Mouse (Mus musculus): ENCODE measurements around the gene Slc52a3. TPM values are rescaled to one million over a fixed set of nuclear protein-coding genes. Genes with fewer than 3 reads are reported as not detected.

Slc52a3 gene
- polyA plus RNA-seq, 1 experiment from 2014 or later = 1.3 TPM

DNA sequence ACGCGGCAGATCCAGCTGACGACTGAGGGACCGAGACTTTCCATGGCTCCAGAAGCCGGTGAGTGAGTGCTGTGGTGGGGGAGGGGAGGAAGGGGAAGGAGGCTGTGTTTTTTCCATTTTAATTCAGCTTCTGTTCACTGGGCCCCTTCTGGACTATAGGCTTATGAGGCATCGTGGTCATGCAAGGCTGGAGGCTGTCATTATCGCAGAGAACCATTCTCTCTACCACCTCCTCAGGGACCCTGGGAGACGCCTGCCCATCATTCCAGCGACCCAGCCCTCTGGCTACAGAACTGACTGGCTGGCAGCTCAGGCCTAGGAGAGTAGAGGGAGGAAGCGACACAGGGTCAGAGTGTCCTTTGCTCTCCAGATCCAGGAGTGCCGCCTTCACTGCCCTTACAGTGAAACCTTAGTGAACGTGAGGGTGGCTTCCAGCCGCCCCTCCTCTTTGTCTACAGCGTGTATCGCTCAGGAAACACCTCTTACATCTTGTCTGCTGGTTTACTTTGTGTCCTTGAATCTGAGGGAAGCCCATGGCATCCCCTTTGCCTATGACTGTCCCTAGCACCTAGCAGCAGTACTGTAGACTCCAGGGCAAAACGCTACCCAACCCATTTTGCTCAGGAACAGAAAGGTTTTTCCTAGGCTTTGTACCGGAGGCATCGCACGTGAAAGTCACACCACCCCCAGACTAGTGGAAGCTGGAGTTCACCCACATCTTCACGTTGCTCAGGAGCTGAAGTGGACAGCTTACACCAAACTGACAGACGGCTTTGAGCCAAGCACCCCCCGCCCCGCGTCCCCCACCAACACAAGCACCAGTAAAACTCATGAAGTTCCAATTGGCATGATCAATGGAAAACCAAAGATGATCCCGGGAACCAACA, 51.0 kb downstream of the Slc52a3 start:
- peak overlapping the region; percentile 83 for H3K4me2 ChIP-seq (replicated peaks)
- no peaks in the 10 kb centered on the region for H3K9me3 ChIP-seq
- H3K36me3 ChIP-seq = no peaks in the 10 kb centered on the region
- peaks cover 17% of the 10 kb centered on the region for H3K27me3 ChIP-seq (replicated peaks)
- H3K27ac ChIP-seq = peak overlapping the region; percentile 90
- ATAC-seq (ENCODE audit: low FRiP score, low read depth) = peak; percentile 39
- H3K4me1 ChIP-seq = peaks cover 59% of the 10 kb centered on the region
- peak overlapping the region; percentile 4; the same call in 1 of the 2 replicates for H3K4me3 ChIP-seq
- peak overlapping the region; percentile 72 for H3K9ac ChIP-seq
- 2% methylated on average over 25 of the region's 25 CpGs for WGBS

DNA sequence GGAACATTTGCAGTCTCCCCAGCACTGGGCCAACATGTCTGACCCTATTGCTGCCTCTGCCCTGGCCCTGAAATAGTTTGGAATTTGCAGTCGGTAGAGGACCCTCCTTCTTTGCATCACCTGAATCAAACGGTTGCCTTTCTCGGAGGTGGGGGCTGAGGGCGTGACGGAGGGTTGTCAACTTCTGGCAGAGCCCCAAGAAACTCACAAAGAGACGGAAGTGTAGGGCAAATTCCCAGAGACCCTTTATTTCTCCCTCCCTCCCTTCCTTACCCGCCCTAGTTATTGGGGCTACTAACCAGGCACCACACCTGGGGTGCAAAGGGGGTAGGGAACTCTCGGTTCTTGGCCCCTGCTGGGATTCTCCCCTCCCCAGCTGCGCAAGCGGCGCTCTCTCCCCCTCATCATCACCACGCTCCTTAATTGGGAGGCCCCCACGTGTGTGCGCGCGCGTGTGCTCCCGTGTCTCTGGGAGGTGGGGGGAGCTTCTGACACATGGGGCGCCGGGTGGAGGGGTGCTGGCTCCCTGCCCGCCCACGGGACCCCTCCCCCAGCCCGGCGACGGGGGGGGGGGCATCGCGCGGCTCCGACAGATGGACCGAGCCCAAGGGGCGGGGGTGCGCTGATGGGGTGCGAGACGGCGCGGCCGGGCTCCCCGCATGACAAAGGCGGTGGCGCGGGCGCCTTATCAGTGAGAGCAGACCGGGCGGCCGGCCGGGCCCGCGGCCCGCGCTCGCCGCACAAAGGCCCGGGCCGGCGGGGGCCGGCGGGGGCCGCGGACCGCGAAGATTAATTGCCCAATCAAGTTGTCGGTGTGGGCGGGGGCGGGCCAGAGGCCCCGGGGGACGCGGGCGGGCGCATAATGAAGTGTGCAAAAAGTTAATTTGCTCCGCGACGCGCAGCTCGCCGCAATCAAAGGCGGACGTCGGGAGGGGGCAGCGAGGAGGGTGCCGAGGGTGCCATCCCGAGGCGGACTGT, 52.0 kb downstream of the Slc52a3 start:
- H3K4me2 ChIP-seq (replicated peaks) = peak overlapping the region; percentile 83
- peak overlapping the region; percentile 90 for H3K27ac ChIP-seq
- peak overlapping the region; percentile 72 for H3K9ac ChIP-seq
- peaks cover 25% of the 10 kb centered on the region for H3K27me3 ChIP-seq (replicated peaks)
- H3K4me1 ChIP-seq = peaks cover 63% of the 10 kb centered on the region
- no peaks in the 10 kb centered on the region for H3K9me3 ChIP-seq
- peak overlapping the region; percentile 33 for H3K4me3 ChIP-seq
- no peaks in the 10 kb centered on the region for H3K36me3 ChIP-seq
- ATAC-seq (ENCODE audit: low FRiP score, low read depth) = peak; percentile 57
- WGBS = 1% methylated on average over 82 of the region's 82 CpGs

DNA sequence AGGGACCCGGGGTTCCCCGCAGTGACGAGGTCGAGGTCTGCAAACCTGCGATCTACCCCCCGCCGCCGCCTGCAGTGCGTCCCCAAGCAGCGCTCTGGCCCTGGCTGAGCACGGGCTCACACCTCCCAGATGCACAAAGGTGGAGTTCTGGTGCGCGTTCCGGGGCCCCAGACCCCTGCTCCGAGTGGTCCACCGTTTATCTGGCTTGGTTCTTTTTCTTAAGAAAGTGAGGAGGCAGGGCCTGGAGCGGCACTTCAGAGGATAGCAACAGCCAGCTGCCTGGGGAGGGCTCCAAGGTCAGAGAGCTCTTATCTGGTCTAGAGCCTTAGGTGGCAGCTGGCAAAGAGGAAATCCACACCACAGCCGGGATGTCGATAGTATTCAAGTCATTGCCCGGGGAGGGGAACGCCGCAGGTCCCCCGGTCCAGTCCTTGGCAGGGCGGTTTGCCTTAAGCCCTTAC, 52.7 kb downstream of the Slc52a3 start:
- peak overlapping the region; percentile 33 for H3K4me3 ChIP-seq
- ATAC-seq (ENCODE audit: low FRiP score, low read depth) = peak; percentile 26
- under 1% methylated on average over 24 of the region's 24 CpGs for WGBS
- peak overlapping the region; percentile 72 for H3K9ac ChIP-seq
- H3K27ac ChIP-seq = peak overlapping the region; percentile 90
- peak overlapping the region; percentile 83 for H3K4me2 ChIP-seq (replicated peaks)
- H3K36me3 ChIP-seq = no peaks in the 10 kb centered on the region
- H3K4me1 ChIP-seq = peaks cover 63% of the 10 kb centered on the region
- H3K27me3 ChIP-seq (replicated peaks) = peaks cover 32% of the 10 kb centered on the region
- H3K9me3 ChIP-seq = no peaks in the 10 kb centered on the region

DNA sequence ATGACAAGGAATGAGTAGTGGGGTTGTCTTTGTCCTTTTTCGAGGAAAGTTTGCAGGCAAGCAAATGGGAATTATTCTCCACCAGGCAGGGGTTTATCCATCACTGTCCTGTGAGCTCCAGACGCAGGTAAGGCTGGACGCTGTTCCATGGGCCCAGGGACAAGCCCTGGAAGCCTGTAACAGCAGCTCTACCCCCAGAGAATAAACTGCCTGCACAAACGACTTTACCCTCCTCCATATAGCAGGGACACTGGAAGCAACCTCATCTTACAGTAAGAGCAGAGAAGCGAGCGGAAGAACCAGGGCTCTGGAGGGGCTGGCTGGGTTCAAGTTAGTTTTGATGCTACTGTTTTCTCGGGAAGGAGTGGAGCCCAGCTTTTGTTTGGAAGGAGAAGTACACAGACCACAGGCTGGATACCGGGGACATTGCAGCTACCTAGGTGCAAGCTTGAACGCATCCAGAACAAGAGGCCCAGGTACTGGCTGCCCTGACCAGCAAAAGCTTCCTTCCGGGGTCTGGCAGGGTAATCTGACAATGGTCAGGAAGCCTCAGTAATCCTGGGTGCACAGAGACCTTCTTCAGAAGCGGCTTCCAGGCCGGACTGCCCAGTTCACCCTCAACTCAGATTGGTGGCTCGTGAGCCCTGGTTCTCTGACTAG, 53.4 kb downstream of the Slc52a3 start:
- ATAC-seq (ENCODE audit: low FRiP score, low read depth) = 0 out of 2 replicates have a peak, but pooled peaks have one; percentile 0

DNA sequence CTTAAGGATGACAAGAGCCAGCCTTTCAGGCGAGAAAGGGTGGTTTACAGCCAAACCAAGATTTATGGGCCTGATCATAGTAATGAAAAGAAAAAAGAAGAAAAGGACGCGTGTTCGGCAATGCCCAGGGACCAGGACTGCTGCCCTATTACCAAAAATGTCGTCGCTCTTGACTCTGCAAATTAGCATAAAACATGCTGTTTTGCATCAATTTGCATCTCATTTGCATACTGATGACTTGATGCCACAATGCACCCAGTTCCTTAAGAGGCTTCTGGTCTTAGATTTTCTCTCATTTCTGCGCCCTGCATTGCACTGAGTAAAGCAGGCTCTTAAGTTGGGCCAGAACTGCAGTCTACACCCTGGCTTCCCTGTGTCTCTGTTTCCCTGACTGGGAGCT, 54.0 kb downstream of the Slc52a3 start:
- 2% methylated on average over 7 of the region's 7 CpGs for WGBS
- Histone ChIP-seq H3K27me3 (replicated peaks) (peaks cover 27% of the 10 kb centered on the region), H3K36me3 (no peaks in the 10 kb centered on the region), H3K9ac (peak overlapping the region; percentile 72; the same call in 1 of the 2 replicates), H3K4me1 (peaks cover 61% of the 10 kb centered on the region), H3K4me2 (replicated peaks) (peak overlapping the region; percentile 83), H3K27ac (peak overlapping the region; percentile 90), H3K9me3 (no peaks in the 10 kb centered on the region), H3K4me3 (no peak overlapping the region)
- ATAC-seq (ENCODE audit: low FRiP score, low read depth) = peak; percentile 41

More for the DNA sequence above, 53.4 kb downstream of the Slc52a3 start:
- Histone ChIP-seq H3K27me3 (replicated peaks) (peaks cover 26% of the 10 kb centered on the region), H3K27ac (peak overlapping the region; percentile 90), H3K9me3 (no peaks in the 10 kb centered on the region), H3K4me2 (replicated peaks) (peak overlapping the region; percentile 83), H3K4me3 (peak overlapping the region; percentile 33), H3K4me1 (peaks cover 61% of the 10 kb centered on the region), H3K9ac (peak overlapping the region; percentile 72), H3K36me3 (no peaks in the 10 kb centered on the region)
- WGBS = 3% methylated on average over 13 of the region's 13 CpGs

DNA sequence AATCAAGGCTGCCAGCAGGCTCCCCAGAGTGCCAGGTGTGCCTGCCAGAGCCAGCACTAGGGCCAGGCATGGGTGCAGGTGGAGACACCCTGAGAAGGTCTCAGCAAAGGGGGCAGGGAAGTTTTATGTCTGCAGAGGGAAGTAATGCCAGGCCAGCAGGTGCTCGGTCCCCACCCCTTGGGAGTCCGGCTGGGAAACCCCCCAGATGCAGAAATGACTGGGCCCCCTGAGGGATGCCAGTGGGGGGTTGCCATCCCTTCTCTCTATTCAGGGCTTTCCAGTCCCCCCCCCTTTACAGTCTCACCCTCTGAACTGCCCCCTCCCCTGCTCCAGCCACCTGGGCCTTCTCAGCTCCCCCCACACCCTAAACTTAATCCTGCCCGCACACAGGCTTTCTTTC, 55.7 kb downstream of the Slc52a3 start:
- Histone ChIP-seq H3K27ac (peak overlapping the region; percentile 6; the same call in 1 of the 2 replicates), H3K36me3 (no peaks in the 10 kb centered on the region), H3K27me3 (replicated peaks) (peaks cover 33% of the 10 kb centered on the region), H3K4me1 (peaks cover 71% of the 10 kb centered on the region), H3K4me3 (no peak overlapping the region), H3K9me3 (no peaks in the 10 kb centered on the region), H3K4me2 (replicated peaks) (no peak overlapping the region), H3K9ac (no peak overlapping the region)
- no peak for ATAC-seq (ENCODE audit: low FRiP score, low read depth)
- 32% methylated on average over 3 of the region's 3 CpGs for WGBS

DNA sequence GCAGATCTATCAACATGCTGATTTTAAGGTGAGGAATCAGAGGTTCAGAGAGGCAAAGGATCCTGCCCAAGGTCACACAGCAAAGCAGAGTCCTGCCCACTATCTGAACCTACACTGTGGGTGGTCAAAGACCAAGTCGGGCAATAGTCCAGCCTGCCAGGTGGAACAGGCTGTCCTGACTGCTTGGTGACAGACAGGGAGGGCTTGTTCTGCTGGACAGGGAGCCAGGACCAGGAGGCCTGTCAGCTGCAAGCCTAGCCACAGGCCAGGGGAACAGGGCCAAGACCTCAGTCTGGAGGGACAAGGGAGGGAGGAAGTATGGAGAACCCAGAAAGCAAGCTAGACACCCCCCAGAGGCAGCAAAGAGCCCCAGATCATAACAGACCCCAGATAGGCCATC, 59.1 kb downstream of the Slc52a3 start:
- Histone ChIP-seq H3K36me3 (no peaks in the 10 kb centered on the region), H3K27me3 (replicated peaks) (peaks cover 26% of the 10 kb centered on the region), H3K4me3 (no peak overlapping the region), H3K9me3 (no peaks in the 10 kb centered on the region), H3K4me2 (replicated peaks) (no peak overlapping the region), H3K4me1 (peaks cover 44% of the 10 kb centered on the region), H3K27ac (no peak overlapping the region), H3K9ac (no peak overlapping the region)
- WGBS = 57% methylated on average over 1 of the region's 1 CpGs
- ATAC-seq (ENCODE audit: low FRiP score, low read depth) = no peak

DNA sequence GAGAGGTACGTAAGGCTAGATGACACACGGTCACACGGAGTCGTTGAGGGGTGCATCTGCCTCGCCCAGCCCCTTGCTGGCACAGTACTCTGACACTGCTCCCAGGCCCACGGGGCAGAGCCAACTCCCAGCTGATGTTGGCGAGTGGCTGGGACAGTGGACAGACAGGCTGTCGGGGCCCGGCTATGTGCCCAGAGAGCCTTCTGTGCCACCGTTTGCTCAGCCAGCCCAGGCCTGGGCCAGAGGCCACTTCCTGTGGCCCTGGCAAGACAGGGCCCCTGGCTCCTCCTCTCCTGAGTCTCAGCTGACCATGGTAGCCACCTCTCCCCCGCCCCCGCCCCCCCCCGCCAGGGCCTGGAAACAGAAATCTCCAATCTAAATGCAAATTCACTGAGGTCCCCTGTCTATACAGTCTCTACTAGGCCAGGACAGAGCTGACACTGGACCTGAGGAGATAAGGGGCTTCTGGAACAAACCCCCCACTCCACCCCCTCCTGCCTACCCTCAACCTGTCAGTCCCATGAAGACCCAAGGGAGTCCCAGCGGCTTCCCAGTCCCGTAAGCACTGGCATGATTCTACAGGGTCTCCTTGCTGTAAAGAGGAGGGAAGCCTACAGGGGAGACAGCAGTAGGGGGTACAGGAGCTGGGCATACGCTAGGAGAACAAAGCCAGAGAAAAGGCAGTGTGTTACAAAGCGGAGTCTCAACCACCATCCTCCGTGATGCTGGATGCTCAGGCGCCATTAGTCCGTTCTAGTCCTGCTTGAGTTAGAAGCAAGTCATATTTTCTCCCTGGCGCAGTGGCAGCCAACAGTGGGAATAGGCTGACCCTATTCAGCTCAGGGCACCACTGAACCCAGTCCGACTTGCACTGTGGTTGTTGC, 60.3 kb downstream of the Slc52a3 start:
- H3K4me3 ChIP-seq = no peak overlapping the region
- H3K4me2 ChIP-seq (replicated peaks) = peak overlapping the region; percentile 16; the same call in 1 of the 2 replicates
- ATAC-seq (ENCODE audit: low FRiP score, low read depth) = peak; percentile 19; the same call in 1 of the 2 replicates
- H3K9ac ChIP-seq = 0 out of 2 replicates have a peak overlapping the region, but pooled peaks have one; percentile 26
- no peaks in the 10 kb centered on the region for H3K36me3 ChIP-seq
- H3K27me3 ChIP-seq (replicated peaks) = peaks cover 26% of the 10 kb centered on the region
- H3K9me3 ChIP-seq = no peaks in the 10 kb centered on the region
- H3K4me1 ChIP-seq = peaks cover 32% of the 10 kb centered on the region
- 65% methylated on average over 22 of the region's 22 CpGs for WGBS
- H3K27ac ChIP-seq = no peak overlapping the region

DNA sequence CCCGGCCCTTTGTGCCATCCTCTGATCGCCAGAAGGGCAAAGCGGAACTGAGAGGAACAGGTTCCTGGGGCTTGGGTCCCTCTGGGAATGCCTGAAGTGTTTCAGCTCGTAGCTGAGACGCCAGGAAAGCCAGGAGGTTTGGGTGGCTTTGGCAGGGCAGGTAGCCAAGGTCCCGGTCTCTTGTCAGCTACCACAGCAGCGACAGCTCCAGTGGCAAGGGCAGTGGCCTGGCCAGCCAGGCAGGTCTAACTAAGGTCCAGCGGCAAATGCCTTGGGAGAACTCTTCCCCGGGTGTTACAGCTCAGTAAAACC, 60.9 kb downstream of the Slc52a3 start:
- WGBS = 70% methylated on average over 9 of the region's 9 CpGs
- no peak overlapping the region for H3K27ac ChIP-seq
- peaks cover 26% of the 10 kb centered on the region for H3K27me3 ChIP-seq (replicated peaks)
- ATAC-seq (ENCODE audit: low FRiP score, low read depth) = no peak
- no peaks in the 10 kb centered on the region for H3K9me3 ChIP-seq
- no peaks in the 10 kb centered on the region for H3K36me3 ChIP-seq
- no peak overlapping the region for H3K4me3 ChIP-seq
- H3K9ac ChIP-seq = no peak overlapping the region
- no peak overlapping the region for H3K4me2 ChIP-seq (replicated peaks)
- H3K4me1 ChIP-seq = peaks cover 26% of the 10 kb centered on the region

All from neural tube, embryonic 12.5 days (tissue).